Mouse (Mus musculus): ENCODE data around the gene Tenm4.

DNA sequence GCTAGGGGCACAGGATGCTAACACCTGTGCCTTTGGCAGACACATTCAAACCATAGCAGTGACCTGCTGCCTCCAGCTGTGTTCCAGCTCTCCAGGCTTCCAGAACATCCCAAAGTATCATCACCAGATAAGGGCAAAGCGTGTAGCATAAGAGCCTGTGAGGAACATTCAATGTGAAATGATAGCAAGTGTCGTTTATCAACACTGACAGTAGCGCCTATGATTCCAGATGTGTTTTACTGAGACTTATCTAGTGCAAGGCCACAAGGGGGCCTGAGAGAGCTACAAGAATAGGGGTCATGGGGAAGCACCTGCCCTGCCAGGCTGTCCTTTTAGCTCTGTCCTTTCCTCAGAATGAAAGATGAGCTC, 607.5 kb downstream of the Tenm4 start:
- no peak for TF ChIP-seq CTCF (IDR thresholded peaks at IDR 0.05; ENCODE audit: low read depth, low read length)
- no peak for TF ChIP-seq GATA1 (IDR thresholded peaks at IDR 0.05; ENCODE audit: borderline replicate concordance, low read length)
- no peak for TF ChIP-seq TAL1 (conservative IDR thresholded peaks at IDR 0.05; ENCODE audit: low read depth, low read length)

Data from G1E (cell line).